Mouse (Mus musculus): ENCODE data around the gene Siah1a. TPM values are rescaled to one million over a fixed set of nuclear protein-coding genes. Genes with fewer than 3 reads are reported as not detected.

Siah1a gene
- total and polyA plus RNA-seq, 2 experiments from 2014 or later = 63.3 to 72.7 TPM

- no peak overlapping the region for H3K9ac ChIP-seq (replicated peaks; ENCODE audit: low read length, poor library complexity, severe bottlenecking)
- H3K9me3 ChIP-seq (ENCODE audit: low read length) = no peaks in the 10 kb centered on the region
- ATAC-seq (ENCODE audit: low FRiP score) (no peak), DNase-seq (ENCODE audit: low spot score) (no peak)
- peaks cover 8% of the 10 kb centered on the region; the same call in 1 of the 2 replicates for H3K4me1 ChIP-seq (ENCODE audit: insufficient read depth, low read length)
- no peaks in the 10 kb centered on the region for H3K27me3 ChIP-seq (ENCODE audit: insufficient read depth, low read length)
- TF ChIP-seq CTCF (IDR thresholded peaks at IDR 0.05) = no peak
- no peak overlapping the region for H3K4me2 ChIP-seq (ENCODE audit: low read depth, low read length, poor library complexity, severe bottlenecking)
- H3K4me3 ChIP-seq (ENCODE audit: low read depth, low read length) = no peak overlapping the region
- H3K36me3 ChIP-seq (ENCODE audit: insufficient read depth, low read length) = no peaks in the 10 kb centered on the region
- no peak overlapping the region for H3K27ac ChIP-seq (ENCODE audit: low read depth, low read length)
These were observed 4.1 kb downstream of the Siah1a start for GRCm38 (mm10) chr8:86741627-86742026.

DNA sequence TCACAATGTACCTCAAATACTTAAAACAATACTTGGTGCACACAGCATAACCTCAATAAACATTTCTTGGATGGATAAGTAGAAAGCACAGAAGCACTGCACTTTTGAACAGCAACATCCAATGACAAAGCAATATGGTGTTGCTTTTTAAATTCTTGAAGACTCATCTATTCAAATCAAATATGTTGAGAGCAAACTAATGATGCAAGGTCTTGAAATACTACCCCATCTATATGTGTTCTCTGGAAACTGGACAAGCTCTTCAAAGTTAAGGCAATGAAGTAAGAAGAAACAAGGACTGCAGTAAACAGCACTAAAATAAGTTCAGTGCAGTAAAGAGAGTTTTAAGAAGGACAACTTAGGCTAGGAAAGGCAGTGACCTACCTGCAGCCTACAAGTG is 4.8 kb downstream of the Siah1a start:
- Histone ChIP-seq H3K9me3 (ENCODE audit: low read length) (no peaks in the 10 kb centered on the region), H3K4me1 (ENCODE audit: insufficient read depth, low read length) (peaks cover 8% of the 10 kb centered on the region; the same call in 1 of the 2 replicates), H3K27me3 (ENCODE audit: insufficient read depth, low read length) (no peaks in the 10 kb centered on the region), H3K9ac (replicated peaks; ENCODE audit: low read length, poor library complexity, severe bottlenecking) (no peak overlapping the region), H3K27ac (ENCODE audit: low read depth, low read length) (no peak overlapping the region), H3K4me2 (ENCODE audit: low read depth, low read length, poor library complexity, severe bottlenecking) (no peak overlapping the region), H3K4me3 (ENCODE audit: low read depth, low read length) (no peak overlapping the region), H3K36me3 (ENCODE audit: insufficient read depth, low read length) (no peaks in the 10 kb centered on the region)
- no peak for TF ChIP-seq CTCF (IDR thresholded peaks at IDR 0.05)
- DNase-seq (ENCODE audit: low spot score) (no peak), ATAC-seq (ENCODE audit: low FRiP score) (no peak)

DNA sequence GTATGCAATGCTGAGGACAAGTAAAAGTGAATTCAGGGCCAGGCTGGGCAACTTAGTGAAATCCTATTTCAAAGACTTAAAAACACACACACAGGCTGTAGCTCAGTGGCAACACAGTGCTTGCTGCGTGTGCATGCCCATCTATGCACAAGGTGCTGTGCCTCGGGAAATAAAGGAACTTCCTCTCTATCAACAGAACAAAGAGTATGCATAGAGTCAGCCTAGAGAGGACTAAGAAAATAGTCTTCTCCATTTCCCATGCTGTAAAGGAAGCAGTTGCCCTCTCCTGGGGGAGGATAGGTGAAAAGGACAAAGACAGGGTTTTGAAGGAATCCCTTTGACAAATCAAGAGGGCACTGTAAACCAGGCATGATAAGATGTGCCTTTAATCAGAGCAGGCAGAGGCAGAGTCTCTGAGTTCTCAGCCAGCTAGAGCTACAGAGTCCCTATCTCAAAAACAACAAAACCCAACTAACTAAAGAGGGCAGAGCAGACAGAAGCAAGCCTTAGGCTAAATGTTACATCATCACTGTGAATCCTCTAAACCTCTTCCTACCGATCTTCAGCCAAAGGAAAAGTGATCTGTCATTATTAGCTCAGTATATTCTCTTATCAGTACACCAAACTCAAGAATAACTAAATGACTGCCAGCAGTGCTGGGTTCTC is 10.2 kb downstream of the Siah1a start:
- no peak overlapping the region for H3K4me3 ChIP-seq (ENCODE audit: low read depth, low read length)
- WGBS = 46% methylated on average over 3 of the region's 3 CpGs
- H3K4me2 ChIP-seq (ENCODE audit: low read depth, low read length, poor library complexity, severe bottlenecking) = no peak overlapping the region
- no peak overlapping the region for H3K27ac ChIP-seq (ENCODE audit: low read depth, low read length)
- no peaks in the 10 kb centered on the region for H3K27me3 ChIP-seq (ENCODE audit: insufficient read depth, low read length)
- H3K9ac ChIP-seq (replicated peaks; ENCODE audit: low read length, poor library complexity, severe bottlenecking) = no peak overlapping the region
- no peaks in the 10 kb centered on the region for H3K36me3 ChIP-seq (ENCODE audit: insufficient read depth, low read length)
- no peak for TF ChIP-seq CTCF (IDR thresholded peaks at IDR 0.05)
- DNase-seq (ENCODE audit: low spot score) (no peak), ATAC-seq (ENCODE audit: low FRiP score) (no peak)
- no peaks in the 10 kb centered on the region for H3K4me1 ChIP-seq (ENCODE audit: insufficient read depth, low read length)
- H3K9me3 ChIP-seq (ENCODE audit: low read length) = no peaks in the 10 kb centered on the region

DNA sequence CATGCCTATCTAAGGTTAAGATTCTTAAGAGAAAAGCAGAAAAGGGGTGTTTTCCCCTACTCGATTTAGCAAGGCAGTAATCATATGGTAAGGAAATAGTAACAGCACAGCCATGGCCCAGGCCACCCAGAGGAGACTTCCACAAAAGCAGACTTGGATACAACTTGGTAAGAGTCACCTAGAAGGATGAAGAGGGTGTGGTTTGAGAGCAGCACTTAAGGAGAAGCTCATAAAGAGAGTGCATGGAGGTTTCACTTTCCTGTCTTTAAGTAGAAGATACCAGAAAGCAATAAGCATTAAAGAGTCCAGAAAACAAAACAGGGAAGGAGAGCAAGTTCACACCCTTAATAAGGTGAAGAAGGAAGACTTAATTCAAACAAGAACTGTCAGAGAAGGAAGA is 10.8 kb downstream of the Siah1a start:
- 85% methylated on average over 1 of the region's 1 CpGs for WGBS
- H3K36me3 ChIP-seq (ENCODE audit: insufficient read depth, low read length) = no peaks in the 10 kb centered on the region
- H3K9ac ChIP-seq (replicated peaks; ENCODE audit: low read length, poor library complexity, severe bottlenecking) = no peak overlapping the region
- no peak for DNase-seq (ENCODE audit: low spot score)
- H3K27me3 ChIP-seq (ENCODE audit: insufficient read depth, low read length) = no peaks in the 10 kb centered on the region
- no peak overlapping the region for H3K27ac ChIP-seq (ENCODE audit: low read depth, low read length)
- TF ChIP-seq CTCF (IDR thresholded peaks at IDR 0.05) = no peak
- no peak overlapping the region for H3K4me3 ChIP-seq (ENCODE audit: low read depth, low read length)
- no peak overlapping the region for H3K4me2 ChIP-seq (ENCODE audit: low read depth, low read length, poor library complexity, severe bottlenecking)
- no peaks in the 10 kb centered on the region for H3K9me3 ChIP-seq (ENCODE audit: low read length)
- no peaks in the 10 kb centered on the region for H3K4me1 ChIP-seq (ENCODE audit: insufficient read depth, low read length)
- ATAC-seq (ENCODE audit: low FRiP score) = no peak

- Histone ChIP-seq H3K9me3 (ENCODE audit: low read length) (no peaks in the 10 kb centered on the region), H3K4me2 (ENCODE audit: low read depth, low read length, poor library complexity, severe bottlenecking) (no peak overlapping the region), H3K36me3 (ENCODE audit: insufficient read depth, low read length) (no peaks in the 10 kb centered on the region), H3K27me3 (ENCODE audit: insufficient read depth, low read length) (no peaks in the 10 kb centered on the region), H3K4me1 (ENCODE audit: insufficient read depth, low read length) (no peaks in the 10 kb centered on the region), H3K9ac (replicated peaks; ENCODE audit: low read length, poor library complexity, severe bottlenecking) (no peak overlapping the region), H3K4me3 (ENCODE audit: low read depth, low read length) (no peak overlapping the region), H3K27ac (ENCODE audit: low read depth, low read length) (no peak overlapping the region)
- WGBS = 45% methylated on average over 4 of the region's 4 CpGs
- no peak for TF ChIP-seq CTCF (IDR thresholded peaks at IDR 0.05)
- no peak for ATAC-seq (ENCODE audit: low FRiP score)
- no peak for DNase-seq (ENCODE audit: low spot score)
These were observed 11.6 kb downstream of the Siah1a start for GRCm38 (mm10) chr8:86734171-86734570.

DNA sequence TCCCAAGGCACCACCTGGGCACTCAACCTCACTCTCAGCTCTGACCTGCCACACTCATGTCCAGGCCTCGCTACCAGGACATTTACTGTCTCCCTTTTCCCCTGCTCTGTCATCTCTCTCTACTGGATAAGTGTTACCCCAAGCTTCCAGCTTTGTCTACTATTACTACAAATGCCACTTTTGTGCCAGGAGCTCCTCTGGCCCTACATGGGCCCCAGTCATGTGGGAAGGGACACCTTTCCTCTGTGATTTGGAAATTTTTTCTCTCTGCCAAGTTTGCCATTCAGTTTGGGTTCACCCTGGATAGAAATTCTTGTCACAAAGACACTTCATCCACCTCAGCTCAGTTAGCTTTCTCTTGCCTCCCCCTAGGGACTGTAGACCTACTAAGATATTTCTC is 14.9 kb downstream of the Siah1a start:
- TF ChIP-seq CTCF (IDR thresholded peaks at IDR 0.05) = no peak
- Histone ChIP-seq H3K4me2 (ENCODE audit: low read depth, low read length, poor library complexity, severe bottlenecking) (no peak overlapping the region), H3K27ac (ENCODE audit: low read depth, low read length) (no peak overlapping the region), H3K4me1 (ENCODE audit: insufficient read depth, low read length) (peaks cover 3% of the 10 kb centered on the region; the same call in 1 of the 2 replicates), H3K9ac (replicated peaks; ENCODE audit: low read length, poor library complexity, severe bottlenecking) (no peak overlapping the region), H3K36me3 (ENCODE audit: insufficient read depth, low read length) (no peaks in the 10 kb centered on the region), H3K4me3 (ENCODE audit: low read depth, low read length) (no peak overlapping the region), H3K9me3 (ENCODE audit: low read length) (no peaks in the 10 kb centered on the region), H3K27me3 (ENCODE audit: insufficient read depth, low read length) (no peaks in the 10 kb centered on the region)
- ATAC-seq (ENCODE audit: low FRiP score) (no peak), DNase-seq (ENCODE audit: low spot score) (no peak)
- WGBS = 93% methylated on average over 1 of the region's 1 CpGs

Measured in midbrain, postnatal 0 days (tissue).